Mouse (Mus musculus): ENCODE measurements around the gene Crtc3. TPM values are rescaled to one million over a fixed set of nuclear protein-coding genes. Genes with fewer than 3 reads are reported as not detected.

The Crtc3 gene
- total RNA-seq, 1 experiment: 2.4 TPM

- no peaks in the 10 kb centered on the region for H3K4me1 ChIP-seq (ENCODE audit: control insufficient read depth in 2 of 2, insufficient read depth in 2 of 2, low read length in 2 of 2, poor library complexity in 1 of 2)
- no peak overlapping the region for H3K9ac ChIP-seq (ENCODE audit: insufficient read depth, low read depth, low read length, poor library complexity, severe bottlenecking)
- no peak overlapping the region for H3K27ac ChIP-seq (ENCODE audit: insufficient read depth, low read depth, low read length, poor library complexity, severe bottlenecking)
- H3K36me3 ChIP-seq (ENCODE audit: control insufficient read depth, insufficient read depth, low read length, poor library complexity, severe bottlenecking): no peaks in the 10 kb centered on the region
- no peaks in the 10 kb centered on the region for H3K9me3 ChIP-seq (ENCODE audit: control insufficient read depth, insufficient read depth, low read depth, low read length)
- H3K4me3 ChIP-seq (ENCODE audit: insufficient read depth in 1 of 2, low read depth in 1 of 2, low read length in 2 of 2, poor library complexity in 1 of 2, severe bottlenecking in 1 of 2): no peak overlapping the region
- no peak for TF ChIP-seq CHD2 (IDR thresholded peaks at IDR 0.05; ENCODE audit: low read depth, low read length)
- TF ChIP-seq HCFC1 (IDR thresholded peaks at IDR 0.05; ENCODE audit: borderline replicate concordance, insufficient read depth, low read length): no peak
- no peak for TF ChIP-seq MAFK (IDR thresholded peaks at IDR 0.05; ENCODE audit: insufficient read depth, low read depth, low read length)
- no peak for TF ChIP-seq ZC3H11A (IDR thresholded peaks at IDR 0.05; ENCODE audit: borderline replicate concordance, low read depth, low read length)
- TF ChIP-seq ZNF384 (IDR thresholded peaks at IDR 0.05; ENCODE audit: low read depth, low read length): no peak
- in situ Hi-C loops (cut with MboI; ENCODE audit: low sequenced_read_pairs in 2 of 2, unreplicated experiment in 2 of 2): no loop called here
- DNase-seq (ENCODE audit: low read depth, low spot score): no peak
These were observed 47.2 kb downstream of the Crtc3 start for GRCm38 (mm10) chr7:80641497-80641896.

GRCm38 (mm10) chr7:80639981-80640380 is 48.7 kb downstream of the Crtc3 start:
- no peaks in the 10 kb centered on the region for H3K9me3 ChIP-seq (ENCODE audit: control insufficient read depth, insufficient read depth, low read depth, low read length)
- DNase-seq (ENCODE audit: low read depth, low spot score): no peak
- H3K4me1 ChIP-seq (ENCODE audit: control insufficient read depth in 2 of 2, insufficient read depth in 2 of 2, low read length in 2 of 2, poor library complexity in 1 of 2): no peaks in the 10 kb centered on the region
- no peak overlapping the region for H3K27ac ChIP-seq (ENCODE audit: insufficient read depth, low read depth, low read length, poor library complexity, severe bottlenecking)
- in situ Hi-C loops (cut with MboI; ENCODE audit: low sequenced_read_pairs in 2 of 2, unreplicated experiment in 2 of 2): no loop called here
- H3K9ac ChIP-seq (ENCODE audit: insufficient read depth, low read depth, low read length, poor library complexity, severe bottlenecking): no peak overlapping the region
- H3K4me3 ChIP-seq (ENCODE audit: insufficient read depth in 1 of 2, low read depth in 1 of 2, low read length in 2 of 2, poor library complexity in 1 of 2, severe bottlenecking in 1 of 2): no peak overlapping the region
- no peak for TF ChIP-seq CHD2 (IDR thresholded peaks at IDR 0.05; ENCODE audit: low read depth, low read length)
- no peak for TF ChIP-seq ZC3H11A (IDR thresholded peaks at IDR 0.05; ENCODE audit: borderline replicate concordance, low read depth, low read length)
- TF ChIP-seq HCFC1 (IDR thresholded peaks at IDR 0.05; ENCODE audit: borderline replicate concordance, insufficient read depth, low read length): no peak
- no peak for TF ChIP-seq MAFK (IDR thresholded peaks at IDR 0.05; ENCODE audit: insufficient read depth, low read depth, low read length)
- no peaks in the 10 kb centered on the region for H3K36me3 ChIP-seq (ENCODE audit: control insufficient read depth, insufficient read depth, low read length, poor library complexity, severe bottlenecking)

GRCm38 (mm10) chr7:80638460-80638859 is 50.2 kb downstream of the Crtc3 start:
- Histone ChIP-seq H3K4me1 (ENCODE audit: control insufficient read depth in 2 of 2, insufficient read depth in 2 of 2, low read length in 2 of 2, poor library complexity in 1 of 2) (no peaks in the 10 kb centered on the region), H3K4me3 (ENCODE audit: insufficient read depth in 1 of 2, low read depth in 1 of 2, low read length in 2 of 2, poor library complexity in 1 of 2, severe bottlenecking in 1 of 2) (no peak overlapping the region), H3K36me3 (ENCODE audit: control insufficient read depth, insufficient read depth, low read length, poor library complexity, severe bottlenecking) (no peaks in the 10 kb centered on the region), H3K9me3 (ENCODE audit: control insufficient read depth, insufficient read depth, low read depth, low read length) (no peaks in the 10 kb centered on the region), H3K27ac (ENCODE audit: insufficient read depth, low read depth, low read length, poor library complexity, severe bottlenecking) (no peak overlapping the region), H3K9ac (ENCODE audit: insufficient read depth, low read depth, low read length, poor library complexity, severe bottlenecking) (no peak overlapping the region)
- no peak for DNase-seq (ENCODE audit: low read depth, low spot score)
- no peak for TF ChIP-seq MAFK (IDR thresholded peaks at IDR 0.05; ENCODE audit: insufficient read depth, low read depth, low read length)
- no peak for TF ChIP-seq CHD2 (IDR thresholded peaks at IDR 0.05; ENCODE audit: low read depth, low read length)
- no peak for TF ChIP-seq ZC3H11A (IDR thresholded peaks at IDR 0.05; ENCODE audit: borderline replicate concordance, low read depth, low read length)
- no peak for TF ChIP-seq HCFC1 (IDR thresholded peaks at IDR 0.05; ENCODE audit: borderline replicate concordance, insufficient read depth, low read length)
- no peak for TF ChIP-seq ZNF384 (IDR thresholded peaks at IDR 0.05; ENCODE audit: low read depth, low read length)
- in situ Hi-C loops (cut with MboI; ENCODE audit: low sequenced_read_pairs in 2 of 2, unreplicated experiment in 2 of 2): no loop called here

GRCm38 (mm10) chr7:80636953-80637800 is 51.5 kb downstream of the Crtc3 start:
- Histone ChIP-seq H3K27ac (ENCODE audit: insufficient read depth, low read depth, low read length, poor library complexity, severe bottlenecking) (no peak overlapping the region), H3K36me3 (ENCODE audit: control insufficient read depth, insufficient read depth, low read length, poor library complexity, severe bottlenecking) (no peaks in the 10 kb centered on the region), H3K4me3 (ENCODE audit: insufficient read depth in 1 of 2, low read depth in 1 of 2, low read length in 2 of 2, poor library complexity in 1 of 2, severe bottlenecking in 1 of 2) (no peak overlapping the region), H3K9me3 (ENCODE audit: control insufficient read depth, insufficient read depth, low read depth, low read length) (no peaks in the 10 kb centered on the region), H3K9ac (ENCODE audit: insufficient read depth, low read depth, low read length, poor library complexity, severe bottlenecking) (no peak overlapping the region), H3K4me1 (ENCODE audit: control insufficient read depth in 2 of 2, insufficient read depth in 2 of 2, low read length in 2 of 2, poor library complexity in 1 of 2) (no peaks in the 10 kb centered on the region)
- DNase-seq (ENCODE audit: low read depth, low spot score): no peak
- in situ Hi-C loops (cut with MboI; ENCODE audit: low sequenced_read_pairs in 2 of 2, unreplicated experiment in 2 of 2): no loop called here
- no peak for TF ChIP-seq ZC3H11A (IDR thresholded peaks at IDR 0.05; ENCODE audit: borderline replicate concordance, low read depth, low read length)
- TF ChIP-seq HCFC1 (IDR thresholded peaks at IDR 0.05; ENCODE audit: borderline replicate concordance, insufficient read depth, low read length): no peak
- no peak for TF ChIP-seq ZNF384 (IDR thresholded peaks at IDR 0.05; ENCODE audit: low read depth, low read length)
- no peak for TF ChIP-seq CHD2 (IDR thresholded peaks at IDR 0.05; ENCODE audit: low read depth, low read length)
- TF ChIP-seq MAFK (IDR thresholded peaks at IDR 0.05; ENCODE audit: insufficient read depth, low read depth, low read length): no peak

Data from ES-E14 (cell line).